Mouse (Mus musculus): ENCODE measurements around the gene Adipor1. TPM values are rescaled to one million over a fixed set of nuclear protein-coding genes. Genes with fewer than 3 reads are reported as not detected.
A peak's percentile ranks its signal among the peaks of the same experiment; 100 is the strongest.

Adipor1 gene
- 91.7 and 99.2 TPM in 2 replicates for polyA plus RNA-seq (2014; fragmentation: Nextera tagmentation; extraction: Ambion mirVana)

DNA sequence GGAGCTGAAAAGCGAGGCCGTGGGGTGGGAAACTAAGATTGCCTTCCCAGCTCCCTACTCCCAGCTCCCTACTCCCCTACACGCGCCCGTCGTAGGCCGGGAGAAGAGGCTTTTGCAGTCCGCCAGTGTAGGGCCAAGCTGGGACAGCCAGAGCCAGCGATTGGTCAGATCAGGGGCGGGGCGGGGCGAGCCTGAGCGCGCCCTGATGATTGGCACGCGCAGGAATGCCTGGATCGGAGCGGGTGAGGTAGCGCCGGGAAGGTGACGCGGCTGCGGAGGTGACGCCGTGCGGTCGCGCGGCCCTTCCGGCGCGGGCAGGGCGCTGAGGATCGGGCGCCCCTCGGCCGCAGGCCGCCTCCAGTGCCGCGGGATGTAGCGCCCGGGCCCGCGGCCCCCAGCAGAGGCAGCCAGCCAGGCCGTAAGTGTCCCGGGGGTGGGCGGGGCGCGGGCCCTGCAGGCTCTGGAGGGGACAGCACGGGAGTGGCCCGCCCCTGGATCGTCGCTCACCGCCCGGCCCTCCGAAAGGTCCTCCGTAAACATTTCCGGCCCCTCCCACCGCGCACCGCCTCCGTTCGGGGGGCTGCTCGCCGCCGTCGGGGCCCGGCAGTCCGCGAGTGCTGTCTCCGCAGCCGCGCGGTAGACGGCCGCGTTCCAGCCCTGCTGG is at the start of gene Adipor1:
Gene Adipor1, plus strand, starts transcription at position 211 of the 664 bp plus-strand sequence.
- peaks cover 44% of the 10 kb centered on the region for H3K4me1 ChIP-seq (replicated peaks; ENCODE audit: control insufficient read depth, insufficient read depth, low read length)
- peak within 1 kb of the TSS; percentile 90 for H3K27ac ChIP-seq (ENCODE audit: low read depth, low read length)
- peak; percentile 97 for DNase-seq (ENCODE audit: low spot score)
- H3K36me3 ChIP-seq (ENCODE audit: control insufficient read depth, insufficient read depth, low read length), result peaks cover 10% of the 10 kb centered on the region
- H3K9me3 ChIP-seq (ENCODE audit: control insufficient read depth, low read length), result no peaks in the 10 kb centered on the region
- H3K9ac ChIP-seq (ENCODE audit: low read depth, low read length), result peak within 1 kb of the TSS; percentile 86
- H3K4me2 ChIP-seq, result peak within 1 kb of the TSS; percentile 87
- peak; percentile 99 for ATAC-seq (replicated peaks; ENCODE audit: low FRiP score)
- peak within 1 kb of the TSS; percentile 97 for H3K4me3 ChIP-seq (ENCODE audit: low read depth, low read length)
- no peaks in the 10 kb centered on the region for H3K27me3 ChIP-seq (replicated peaks; ENCODE audit: control insufficient read depth, insufficient read depth, low read length)
- under 1% methylated on average over 72 of the region's 77 CpGs for WGBS

DNA sequence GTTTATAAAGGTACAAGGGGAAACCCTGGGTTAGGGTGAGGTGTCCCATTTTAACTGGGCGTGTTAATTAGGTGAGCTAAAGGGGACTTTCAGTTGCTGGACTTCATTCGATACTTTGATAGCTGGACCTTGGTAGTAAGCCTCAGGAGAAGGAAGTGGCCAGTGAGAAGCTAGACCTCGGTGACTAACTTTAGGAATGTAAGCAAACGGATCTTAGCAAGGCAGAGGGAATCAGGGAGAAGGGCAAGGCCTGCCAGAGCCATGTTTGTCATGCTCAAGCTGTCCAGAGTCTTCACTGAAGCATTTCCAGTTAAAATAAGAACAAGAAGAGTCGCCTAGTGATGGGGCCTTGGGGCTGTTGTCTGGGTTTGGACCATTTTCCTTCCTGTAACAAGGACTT is 49.7 kb upstream of the Adipor1 start:
- DNase-seq (ENCODE audit: low spot score), result no peak
- no peak for ATAC-seq (replicated peaks; ENCODE audit: low FRiP score)
- Histone ChIP-seq H3K36me3 (ENCODE audit: control insufficient read depth, insufficient read depth, low read length) (no peaks in the 10 kb centered on the region; the same call in 1 of the 2 replicates), H3K4me2 (no peak overlapping the region), H3K27me3 (replicated peaks; ENCODE audit: control insufficient read depth, insufficient read depth, low read length) (no peaks in the 10 kb centered on the region), H3K9ac (ENCODE audit: low read depth, low read length) (no peak overlapping the region), H3K9me3 (ENCODE audit: control insufficient read depth, low read length) (0 out of 2 replicates have a peak, but pooled peaks cover 3% of the 10 kb centered on the region), H3K27ac (ENCODE audit: low read depth, low read length) (no peak overlapping the region), H3K4me3 (ENCODE audit: low read depth, low read length) (no peak overlapping the region), H3K4me1 (replicated peaks; ENCODE audit: control insufficient read depth, insufficient read depth, low read length) (0 out of 2 replicates have a peak, but pooled peaks cover 4% of the 10 kb centered on the region)
- WGBS, result 65% methylated on average over 5 of the region's 5 CpGs

DNA sequence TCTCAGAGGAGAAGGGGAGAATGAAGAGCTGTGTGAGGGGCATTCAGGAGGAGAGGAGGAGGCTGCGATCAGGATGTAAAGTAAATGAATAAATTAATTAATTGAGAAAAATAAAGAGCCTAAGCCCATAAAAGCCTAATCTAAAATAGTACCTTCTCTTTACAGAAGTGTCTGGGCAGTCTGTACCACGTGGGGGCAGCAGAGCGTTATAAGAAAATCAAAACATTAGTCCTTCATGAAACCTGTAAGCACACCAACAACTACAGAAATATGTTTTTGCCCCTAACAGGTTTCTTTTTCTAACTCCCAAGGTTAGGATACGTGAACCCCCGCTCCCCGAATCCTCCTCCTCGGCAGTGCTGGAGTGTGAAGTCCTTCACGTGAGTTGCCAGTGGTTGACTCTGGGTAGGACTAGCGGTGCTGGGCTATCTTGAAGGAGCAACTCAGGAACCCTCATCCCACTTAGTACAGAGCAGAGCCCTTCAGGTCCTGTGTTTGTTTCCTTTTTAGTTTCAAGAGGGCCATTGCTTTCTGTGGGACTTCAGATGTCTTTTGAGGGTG is 46.3 kb upstream of the Adipor1 start:
- H3K4me2 ChIP-seq, result no peak overlapping the region
- ATAC-seq (replicated peaks; ENCODE audit: low FRiP score) (no peak), DNase-seq (ENCODE audit: low spot score) (no peak)
- H3K4me1 ChIP-seq (replicated peaks; ENCODE audit: control insufficient read depth, insufficient read depth, low read length), result no peaks in the 10 kb centered on the region
- whole genome bisulfite sequencing, result 48% methylated on average over 9 of the region's 9 CpGs
- no peaks in the 10 kb centered on the region for H3K27me3 ChIP-seq (replicated peaks; ENCODE audit: control insufficient read depth, insufficient read depth, low read length)
- H3K9ac ChIP-seq (ENCODE audit: low read depth, low read length), result no peak overlapping the region
- H3K4me3 ChIP-seq (ENCODE audit: low read depth, low read length), result no peak overlapping the region
- H3K36me3 ChIP-seq (ENCODE audit: control insufficient read depth, insufficient read depth, low read length), result no peaks in the 10 kb centered on the region
- 0 out of 2 replicates have a peak, but pooled peaks cover 3% of the 10 kb centered on the region for H3K9me3 ChIP-seq (ENCODE audit: control insufficient read depth, low read length)
- H3K27ac ChIP-seq (ENCODE audit: low read depth, low read length), result no peak overlapping the region

DNA sequence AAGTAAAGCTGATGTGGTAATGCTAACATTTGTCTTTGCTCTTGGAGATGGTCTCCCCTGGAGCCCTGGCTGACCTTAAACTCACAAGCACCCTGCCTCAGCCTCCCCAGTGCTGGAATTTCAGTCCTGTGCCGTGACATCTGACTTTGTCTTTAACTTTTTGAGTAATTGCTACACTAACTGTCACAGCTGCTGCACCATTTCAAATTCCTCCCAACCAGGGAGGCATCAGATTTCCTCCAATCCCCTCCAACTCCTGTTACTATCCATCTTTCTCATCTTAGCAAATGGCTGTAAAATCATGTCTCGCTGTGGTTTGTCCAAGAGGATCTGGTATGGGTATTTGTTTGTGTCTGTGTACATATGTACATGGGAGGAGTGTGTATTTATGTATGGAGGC is 41.1 kb upstream of the Adipor1 start:
- ATAC-seq (replicated peaks; ENCODE audit: low FRiP score), result no peak
- H3K36me3 ChIP-seq (ENCODE audit: control insufficient read depth, insufficient read depth, low read length), result no peaks in the 10 kb centered on the region

DNA sequence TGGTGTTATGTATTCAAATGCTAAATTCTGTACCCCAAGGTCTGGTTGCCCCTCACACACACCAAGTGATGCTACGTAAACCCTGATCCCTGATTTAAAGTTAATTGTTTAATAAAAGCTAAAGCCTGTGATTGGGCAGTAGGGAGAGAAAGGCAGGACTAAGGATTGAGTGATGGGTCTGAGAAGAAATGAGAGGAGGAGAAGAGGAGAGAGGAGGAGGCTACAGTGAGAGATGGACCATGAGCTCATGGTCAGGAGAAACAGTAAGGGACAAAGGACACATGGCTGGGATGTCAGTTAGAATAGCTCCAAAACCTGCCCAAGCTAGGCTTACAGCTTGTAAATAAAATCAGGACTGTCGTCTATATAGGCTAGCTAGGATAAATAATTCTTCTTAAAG is 34.1 kb upstream of the Adipor1 start:
- Histone ChIP-seq H3K27ac (ENCODE audit: low read depth, low read length) (no peak overlapping the region), H3K4me2 (no peak overlapping the region), H3K4me3 (ENCODE audit: low read depth, low read length) (no peak overlapping the region), H3K27me3 (replicated peaks; ENCODE audit: control insufficient read depth, insufficient read depth, low read length) (no peaks in the 10 kb centered on the region), H3K9ac (ENCODE audit: low read depth, low read length) (no peak overlapping the region), H3K4me1 (replicated peaks; ENCODE audit: control insufficient read depth, insufficient read depth, low read length) (no peaks in the 10 kb centered on the region), H3K36me3 (ENCODE audit: control insufficient read depth, insufficient read depth, low read length) (no peaks in the 10 kb centered on the region), H3K9me3 (ENCODE audit: control insufficient read depth, low read length) (no peaks in the 10 kb centered on the region)
- WGBS, result 75% methylated on average over 2 of the region's 2 CpGs
- ATAC-seq (replicated peaks; ENCODE audit: low FRiP score) (no peak), DNase-seq (ENCODE audit: low spot score) (no peak)

More for the DNA sequence above, 41.1 kb upstream of the Adipor1 start:
- WGBS, result 71% methylated on average over 2 of the region's 2 CpGs
- Histone ChIP-seq H3K4me1 (replicated peaks; ENCODE audit: control insufficient read depth, insufficient read depth, low read length) (no peaks in the 10 kb centered on the region), H3K27me3 (replicated peaks; ENCODE audit: control insufficient read depth, insufficient read depth, low read length) (no peaks in the 10 kb centered on the region), H3K9ac (ENCODE audit: low read depth, low read length) (no peak overlapping the region), H3K9me3 (ENCODE audit: control insufficient read depth, low read length) (0 out of 2 replicates have a peak, but pooled peaks cover 3% of the 10 kb centered on the region), H3K4me2 (no peak overlapping the region), H3K4me3 (ENCODE audit: low read depth, low read length) (no peak overlapping the region), H3K27ac (ENCODE audit: low read depth, low read length) (no peak overlapping the region)
- no peak for DNase-seq (ENCODE audit: low spot score)

GRCm38 (mm10) chr1:134381795-134382625 is 33.2 kb upstream of the Adipor1 start:
- Histone ChIP-seq H3K9me3 (ENCODE audit: control insufficient read depth, low read length) (no peaks in the 10 kb centered on the region), H3K9ac (ENCODE audit: low read depth, low read length) (peak overlapping the region; percentile 20; the same call in 1 of the 2 replicates), H3K4me3 (ENCODE audit: low read depth, low read length) (peak overlapping the region; percentile 19), H3K4me2 (peak overlapping the region; percentile 55), H3K36me3 (ENCODE audit: control insufficient read depth, insufficient read depth, low read length) (no peaks in the 10 kb centered on the region), H3K27ac (ENCODE audit: low read depth, low read length) (no peak overlapping the region), H3K4me1 (replicated peaks; ENCODE audit: control insufficient read depth, insufficient read depth, low read length) (no peaks in the 10 kb centered on the region), H3K27me3 (replicated peaks; ENCODE audit: control insufficient read depth, insufficient read depth, low read length) (no peaks in the 10 kb centered on the region)
- ATAC-seq (replicated peaks; ENCODE audit: low FRiP score), result no peak
- DNase-seq (ENCODE audit: low spot score), result no peak
- 4% methylated on average over 19 of the region's 19 CpGs for WGBS

- Histone ChIP-seq H3K27ac (ENCODE audit: low read depth, low read length) (no peak overlapping the region), H3K9ac (ENCODE audit: low read depth, low read length) (no peak overlapping the region), H3K4me1 (replicated peaks; ENCODE audit: control insufficient read depth, insufficient read depth, low read length) (no peaks in the 10 kb centered on the region), H3K36me3 (ENCODE audit: control insufficient read depth, insufficient read depth, low read length) (no peaks in the 10 kb centered on the region), H3K4me3 (ENCODE audit: low read depth, low read length) (no peak overlapping the region), H3K4me2 (no peak overlapping the region), H3K27me3 (replicated peaks; ENCODE audit: control insufficient read depth, insufficient read depth, low read length) (no peaks in the 10 kb centered on the region; the same call in 1 of the 2 replicates), H3K9me3 (ENCODE audit: control insufficient read depth, low read length) (no peaks in the 10 kb centered on the region)
- DNase-seq (ENCODE audit: low spot score) (no peak), ATAC-seq (replicated peaks; ENCODE audit: low FRiP score) (no peak)
- WGBS, result 88% methylated on average over 4 of the region's 4 CpGs
Measured at GRCm38 (mm10) chr1:134384581-134384980, 30.6 kb upstream of the Adipor1 start.

- H3K4me3 ChIP-seq (ENCODE audit: low read depth, low read length), result no peak overlapping the region
- H3K27me3 ChIP-seq (replicated peaks; ENCODE audit: control insufficient read depth, insufficient read depth, low read length), result no peaks in the 10 kb centered on the region; the same call in 1 of the 2 replicates
- no peak overlapping the region for H3K27ac ChIP-seq (ENCODE audit: low read depth, low read length)
- H3K4me2 ChIP-seq, result no peak overlapping the region
- DNase-seq (ENCODE audit: low spot score) (no peak), ATAC-seq (replicated peaks; ENCODE audit: low FRiP score) (no peak)
- H3K9me3 ChIP-seq (ENCODE audit: control insufficient read depth, low read length), result no peaks in the 10 kb centered on the region
- no peaks in the 10 kb centered on the region for H3K4me1 ChIP-seq (replicated peaks; ENCODE audit: control insufficient read depth, insufficient read depth, low read length)
- H3K36me3 ChIP-seq (ENCODE audit: control insufficient read depth, insufficient read depth, low read length), result no peaks in the 10 kb centered on the region
- no peak overlapping the region for H3K9ac ChIP-seq (ENCODE audit: low read depth, low read length)
Measured at GRCm38 (mm10) chr1:134385176-134385575, 30.0 kb upstream of the Adipor1 start.
